Comparison of ENCODE assay signal across 9 mouse cellular contexts in the genomic region with DNA sequence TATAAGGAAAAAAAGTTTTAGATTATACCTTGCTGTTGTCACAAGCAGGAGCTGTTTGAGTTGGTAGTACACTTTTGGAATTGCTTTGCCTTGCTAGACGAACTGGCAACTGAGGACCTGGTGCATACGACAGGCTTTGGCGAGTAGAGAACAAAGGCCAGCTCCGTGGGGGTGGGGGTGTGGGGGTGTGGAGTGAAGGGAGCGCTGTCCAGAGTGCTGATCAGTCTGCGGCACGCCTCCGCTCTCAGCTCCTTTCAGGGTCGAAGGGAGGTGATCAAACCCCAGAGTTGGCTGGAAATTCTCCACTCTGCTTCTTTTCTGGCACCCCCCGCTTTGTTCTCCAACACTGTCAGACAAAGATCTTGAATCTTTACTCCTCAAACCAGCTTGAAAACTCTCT. TPM values are rescaled to one million over a fixed set of nuclear protein-coding genes. Genes with fewer than 3 reads are reported as not detected.
A peak's percentile ranks its signal among the peaks of the same experiment; 100 is the strongest.
DNase-seq lines count a peak whose midpoint lies in the region; ATAC-seq and TF ChIP-seq lines count a peak whose summit lies in the region.
"Had no signal": no experiment of that assay in that cellular context is flagged by ENCODE, and none has a peak within 500 bp of the region (broad histone marks: within the 10 kb centered on the region; RNA-seq: fewer than 3 reads in every experiment).

No protein-coding gene starts in this region.

- dilution Hi-C loops in CH12.LX (cut with MboI; ENCODE audit: extremely low pct_ligation_motif_present, extremely low pct_unique_long_range_greater_than_20kb, low sequenced_read_pairs) = no loop called here

- WGBS in heart, embryonic 11.5 days (ENCODE audit: insufficient replicate concordance) = 5% methylated on average over 10 of the region's 10 CpGs
- 2% methylated on average over 10 of the region's 10 CpGs for WGBS in hindbrain, embryonic 12.5 days

- no peaks in the 10 kb centered on the region for H3K4me1 ChIP-seq in heart, embryonic 11.5 days (ENCODE audit: control insufficient read depth, insufficient read depth, low read length)
- no peaks in the 10 kb centered on the region for H3K4me1 ChIP-seq in CH12.LX (ENCODE audit: control insufficient read depth in 1 of 2, insufficient read depth in 2 of 2)
- H3K4me1 ChIP-seq in hindbrain, embryonic 12.5 days = peaks cover 49% of the 10 kb centered on the region

- H3K4me3 ChIP-seq in heart, embryonic 11.5 days (ENCODE audit: low read depth, low read length) = no peak overlapping the region
- no peak overlapping the region for H3K4me3 ChIP-seq in CH12.LX (replicated peaks in 1 of 3; ENCODE audit: low read depth in 2 of 3, low read length in 2 of 3, poor library complexity in 1 of 3)
- peak overlapping the region; percentile 34 for H3K4me3 ChIP-seq in hindbrain, embryonic 12.5 days
- H3K4me3 ChIP-seq in gastrocnemius, adult 2 months = no peak overlapping the region

- no peak for TF ChIP-seq RAD21 in CH12.LX (IDR thresholded peaks at IDR 0.05; ENCODE audit: low read depth, low read length)

- no peak for TF ChIP-seq EP300 in CH12.LX (IDR thresholded peaks at IDR 0.05; ENCODE audit: low read length)

- peaks cover 11% of the 10 kb centered on the region for H3K27me3 ChIP-seq in heart, embryonic 11.5 days (ENCODE audit: control insufficient read depth, insufficient read depth, low read length)
- peaks cover 94% of the 10 kb centered on the region for H3K27me3 ChIP-seq in CH12.LX (replicated peaks)
- no peaks in the 10 kb centered on the region for H3K27me3 ChIP-seq in hindbrain, embryonic 12.5 days

- DNase-seq in heart, postnatal 14 days = peak; percentile 11 to 37
- DNase-seq in CH12.LX (ENCODE audit: extremely low read depth) = peak; percentile 4
- DNase-seq in brain, embryonic 14.5 days (ENCODE audit: low read depth) = peak; percentile 90
- peak; percentile 55 for DNase-seq in thymus, postnatal 4 days
- no peak for DNase-seq in gastrocnemius, adult 2 months

- in situ Hi-C loops in CH12.LX (cut with MboI; ENCODE audit: low pct_ligation_motif_present, low pct_unique_long_range_greater_than_20kb, low sequenced_read_pairs) = no loop called here

- intact Hi-C loops in heart, postnatal 14 days (cut with DNase I) = no loop called here
- intact Hi-C loops in gastrocnemius, adult 2 months (cut with DNase I) = no loop called here

- no peak overlapping the region for H3K9ac ChIP-seq in heart, embryonic 11.5 days (ENCODE audit: low read depth, low read length)
- H3K9ac ChIP-seq in CH12.LX (ENCODE audit: insufficient read depth, low read depth) = no peak overlapping the region
- H3K9ac ChIP-seq in hindbrain, embryonic 12.5 days = peak overlapping the region; percentile 60

- H3K79me2 ChIP-seq in CH12.LX (replicated peaks; ENCODE audit: control insufficient read depth, extremely low read depth, insufficient read depth, poor library complexity, severe bottlenecking) = no peaks in the 10 kb centered on the region

- no peak for TF ChIP-seq CTCF in CH12.LX (conservative IDR thresholded peaks at IDR 0.05 in 1 of 2, IDR thresholded peaks at IDR 0.05 in 1 of 2; ENCODE audit: low read depth in 2 of 2, low read length in 2 of 2)
- no peak for TF ChIP-seq CTCF in brain, embryonic 14.5 days (IDR thresholded peaks at IDR 0.05; ENCODE audit: borderline replicate concordance, extremely low read depth, insufficient read depth, insufficient read length)
- no peak for TF ChIP-seq CTCF in gastrocnemius, adult 2 months (IDR thresholded peaks at IDR 0.05)

- no peak for ATAC-seq in heart, embryonic 11.5 days (replicated peaks; ENCODE audit: insufficient number of reproducible peaks, low FRiP score, low TSS enrichment)
- ATAC-seq in hindbrain, embryonic 12.5 days (ENCODE audit: low FRiP score) = peak; percentile 62
- ATAC-seq in megakaryocyte progenitor cell, adult 5-6 weeks (replicated peaks; ENCODE audit: poor library complexity) = peak; percentile 76

- TF ChIP-seq POLR2A in CH12.LX (IDR thresholded peaks at IDR 0.05; ENCODE audit: low read depth, low read length) = no peak
- TF ChIP-seq POLR2A in brain, embryonic 14.5 days (IDR thresholded peaks at IDR 0.05; ENCODE audit: borderline replicate concordance, extremely low read depth, insufficient read depth, insufficient read length, poor library complexity, severe bottlenecking) = no peak

- H3K9me3 ChIP-seq in heart, embryonic 11.5 days (replicated peaks; ENCODE audit: control insufficient read depth, low read length) = no peaks in the 10 kb centered on the region
- no peaks in the 10 kb centered on the region for H3K9me3 ChIP-seq in CH12.LX (replicated peaks; ENCODE audit: low read length)
- H3K9me3 ChIP-seq in hindbrain, embryonic 12.5 days (replicated peaks) = no peaks in the 10 kb centered on the region

- H3K36me3 ChIP-seq in heart, embryonic 11.5 days (ENCODE audit: control insufficient read depth, insufficient read depth, low read length) = no peaks in the 10 kb centered on the region
- H3K36me3 ChIP-seq in CH12.LX (replicated peaks in 1 of 2; ENCODE audit: control insufficient read depth in 1 of 2, insufficient read depth in 1 of 2, low read length in 1 of 2) = no peaks in the 10 kb centered on the region
- H3K36me3 ChIP-seq in hindbrain, embryonic 12.5 days = no peaks in the 10 kb centered on the region

- no peak overlapping the region for H3K27ac ChIP-seq in heart, embryonic 11.5 days (ENCODE audit: low read depth, low read length)
- H3K27ac ChIP-seq in CH12.LX (ENCODE audit: insufficient read depth, low read depth) = no peak overlapping the region
- H3K27ac ChIP-seq in hindbrain, embryonic 12.5 days = peak overlapping the region; percentile 91
- no peak overlapping the region for H3K27ac ChIP-seq in gastrocnemius, adult 2 months

- H3K4me2 ChIP-seq in heart, embryonic 11.5 days = no peak overlapping the region
- no peak overlapping the region for H3K4me2 ChIP-seq in CH12.LX (ENCODE audit: insufficient read depth, low read depth, poor library complexity, severe bottlenecking)
- peak overlapping the region; percentile 70 for H3K4me2 ChIP-seq in hindbrain, embryonic 12.5 days (replicated peaks)

TF ChIP-seq in CH12.LX, 34 proteins besides CTCF, POLR2A, EP300 and RAD21:
- no peak for TF ChIP-seq HCFC1 (IDR thresholded peaks at IDR 0.05; ENCODE audit: low read depth, low read length)
- no peak for TF ChIP-seq ZC3H11A (IDR thresholded peaks at IDR 0.05; ENCODE audit: low read depth, low read length)
- TF ChIP-seq NELFE (IDR thresholded peaks at IDR 0.05; ENCODE audit: low read depth, low read length) = no peak
- no peak for TF ChIP-seq TCF12 (IDR thresholded peaks at IDR 0.05; ENCODE audit: low read depth, low read length)

RNA-seq across cellular contexts. Expression of a gene that starts 1.5 kb away (rescaled TPM):
- total RNA-seq in heart, postnatal 14 days (2021) = not detected
- 0.06 and 0.65 TPM in 2 replicates for polyA plus RNA-seq in heart, embryonic 11.5 days (2014; fragmentation: Nextera tagmentation; extraction: Ambion mirVana)
- total RNA-seq in CH12.LX (2012; rRNA removed) (0.13 TPM in 1 of 2 replicates, not detected in the other), CH12.LX (2014; rRNA removed) (not detected in 2 replicates)
- polyA plus RNA-seq in CH12.LX (2012; ENCODE audit: insufficient read length, low read depth) = not detected in 2 replicates
- 65.4 and 69.4 TPM in 2 replicates for polyA plus RNA-seq in brain, embryonic 14.5 days (2012; rRNA removed)
- 57.8 and 62.1 TPM in 2 replicates for polyA plus RNA-seq in hindbrain, embryonic 12.5 days (2016; fragmentation: Nextera tagmentation; extraction: Ambion mirVana)
- total RNA-seq in megakaryocyte progenitor cell, adult 5-6 weeks (2015) = not detected in 2 replicates
- total RNA-seq in megakaryocyte progenitor cell, adult 5-6 weeks (2017) = not detected in 2 replicates
- total RNA-seq in gastrocnemius, adult 2 months (2021) = not detected
- total RNA-seq: hematopoietic stem cell, adult 5-6 weeks had no signal

RNA-seq across cellular contexts. Expression of a gene that starts 49.8 kb away (rescaled TPM):
- total RNA-seq in heart, postnatal 14 days (2021) = not detected
- 7.5 and 9.2 TPM in 2 replicates for polyA plus RNA-seq in heart, embryonic 11.5 days (2014; fragmentation: Nextera tagmentation; extraction: Ambion mirVana)
- total RNA-seq in CH12.LX (2012; rRNA removed) (0.08 and 0.25 TPM in 2 replicates), CH12.LX (2014; rRNA removed) (not detected in 2 replicates)
- 0.14 TPM in 1 of 2 replicates, not detected in the other for polyA plus RNA-seq in CH12.LX (2012; ENCODE audit: insufficient read length, low read depth)
- polyA plus RNA-seq in brain, embryonic 14.5 days (2012; rRNA removed) = 91.7 and 102 TPM in 2 replicates
- polyA plus RNA-seq in hindbrain, embryonic 12.5 days (2016; fragmentation: Nextera tagmentation; extraction: Ambion mirVana) = 42.7 and 43.2 TPM in 2 replicates
- not detected in 2 replicates for total RNA-seq in megakaryocyte progenitor cell, adult 5-6 weeks (2015)
- total RNA-seq in megakaryocyte progenitor cell, adult 5-6 weeks (2017) = not detected in 2 replicates
- not detected for total RNA-seq in gastrocnemius, adult 2 months (2021)
- total RNA-seq: hematopoietic stem cell, adult 5-6 weeks had no signal
